Mouse (Mus musculus) hindbrain, embryonic 13.5 days (tissue): ENCODE data around the gene Irgm1. TPM values are rescaled to one million over a fixed set of nuclear protein-coding genes. Genes with fewer than 3 reads are reported as not detected.

Experiments used
- ATAC-seq: fragments of 200-750 bp; cut with Nextera tagmentation; 2 replicates; pipeline ENCODE4 v1.8.0; 2017; ENCODE audit warnings: moderate TSS enrichment; ENCODE audit not compliant: low FRiP score
- H3K27ac ChIP-seq: fragments of 300-500 bp; sonication (generic); 2 replicates; pipeline ENCODE4 v1.5.1; 2015; ENCODE audit warnings: inconsistent platforms, mild to moderate bottlenecking, moderate library complexity
- H3K27me3 ChIP-seq: fragments of 300-500 bp; sonication (generic); 2 replicates; pipeline ENCODE4 v1.6.1; 2015; ENCODE audit warnings: mild to moderate bottlenecking, inconsistent platforms
- H3K36me3 ChIP-seq: fragments of 300-500 bp; sonication (generic); 2 replicates; pipeline ENCODE4 v1.6.1; 2015; ENCODE audit warnings: mild to moderate bottlenecking, inconsistent platforms
- H3K4me1 ChIP-seq: fragments of 300-500 bp; sonication (generic); replicated peaks from 2 replicates; pipeline ENCODE4 v1.6.1; 2015; ENCODE audit warnings: inconsistent platforms
- H3K4me2 ChIP-seq: fragments of 300-500 bp; sonication (generic); 2 replicates; pipeline ENCODE4 v1.6.1; 2015; ENCODE audit warnings: inconsistent platforms, mild to moderate bottlenecking, moderate library complexity
- H3K4me3 ChIP-seq: fragments of 300-500 bp; sonication (generic); 2 replicates; pipeline ENCODE4 v1.5.1; 2015; ENCODE audit warnings: mild to moderate bottlenecking, inconsistent platforms
- H3K9ac ChIP-seq: fragments of 300-500 bp; sonication (generic); 2 replicates; pipeline ENCODE4 v1.6.1; 2015; ENCODE audit warnings: mild to moderate bottlenecking, inconsistent platforms
- H3K9me3 ChIP-seq: fragments of 300-500 bp; sonication (generic); 2 replicates; pipeline ENCODE4 v1.6.1; 2016; ENCODE audit warnings: inconsistent platforms
- WGBS: fragments of 180-500 bp; shearing (Covaris S2); methylation state at CpG from one replicate; pipeline ENCODE4 v1.1.7; 2015; 5-methylcytosine and 5-hydroxymethylcytosine counted together
- polyA plus RNA-seq: library from polyadenylated mRNA; unstranded; fragments of >200 nt; fragmentation: Nextera tagmentation; extraction: Ambion mirVana; gene quantifications from 2 replicates; pipeline ENCODE4 v1.2.1, GENCODE M21; 2015

The Irgm1 gene
- polyA plus RNA-seq, 1 experiment from 2014 or later = 2.7 TPM

DNA sequence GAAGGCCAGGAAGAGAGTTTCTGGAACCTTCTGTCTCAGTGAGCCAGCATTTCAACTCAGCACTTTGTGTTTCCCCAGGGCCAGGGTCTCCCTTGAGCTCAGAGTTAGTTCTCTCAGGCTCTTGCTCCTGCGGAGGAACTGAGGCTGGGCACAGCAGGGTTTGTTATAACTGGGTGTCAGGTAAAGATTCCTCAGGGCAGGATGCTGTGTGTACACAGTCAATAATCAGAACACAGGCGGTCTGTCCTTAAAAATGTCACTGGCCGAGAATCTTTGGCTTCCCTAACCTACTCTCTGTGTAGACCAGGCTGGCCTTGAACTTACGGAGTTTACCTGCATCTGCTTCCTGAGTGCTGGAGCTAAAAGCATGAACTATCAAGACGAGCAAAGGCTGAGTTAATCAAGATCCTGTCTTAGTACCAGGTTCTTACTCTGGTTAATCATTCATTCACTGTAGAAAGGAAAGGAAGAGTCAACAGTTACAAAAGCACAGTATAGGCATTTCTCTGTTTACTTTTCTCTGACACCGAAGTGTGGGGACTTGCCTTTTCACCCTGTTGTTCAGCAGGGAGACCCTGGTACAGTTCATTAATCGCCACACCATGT is 1.3 kb upstream of the Irgm1 start:
- Histone ChIP-seq H3K36me3 (no peaks in the 10 kb centered on the region), H3K4me1 (peaks cover 16% of the 10 kb centered on the region), H3K27me3 (peaks cover 15% of the 10 kb centered on the region), H3K4me3 (no peak overlapping the region), H3K9me3 (no peaks in the 10 kb centered on the region), H3K4me2 (no peak overlapping the region), H3K27ac (no peak overlapping the region), H3K9ac (no peak overlapping the region)
- no peak for ATAC-seq
- WGBS = 78% methylated on average over 7 of the region's 7 CpGs

DNA sequence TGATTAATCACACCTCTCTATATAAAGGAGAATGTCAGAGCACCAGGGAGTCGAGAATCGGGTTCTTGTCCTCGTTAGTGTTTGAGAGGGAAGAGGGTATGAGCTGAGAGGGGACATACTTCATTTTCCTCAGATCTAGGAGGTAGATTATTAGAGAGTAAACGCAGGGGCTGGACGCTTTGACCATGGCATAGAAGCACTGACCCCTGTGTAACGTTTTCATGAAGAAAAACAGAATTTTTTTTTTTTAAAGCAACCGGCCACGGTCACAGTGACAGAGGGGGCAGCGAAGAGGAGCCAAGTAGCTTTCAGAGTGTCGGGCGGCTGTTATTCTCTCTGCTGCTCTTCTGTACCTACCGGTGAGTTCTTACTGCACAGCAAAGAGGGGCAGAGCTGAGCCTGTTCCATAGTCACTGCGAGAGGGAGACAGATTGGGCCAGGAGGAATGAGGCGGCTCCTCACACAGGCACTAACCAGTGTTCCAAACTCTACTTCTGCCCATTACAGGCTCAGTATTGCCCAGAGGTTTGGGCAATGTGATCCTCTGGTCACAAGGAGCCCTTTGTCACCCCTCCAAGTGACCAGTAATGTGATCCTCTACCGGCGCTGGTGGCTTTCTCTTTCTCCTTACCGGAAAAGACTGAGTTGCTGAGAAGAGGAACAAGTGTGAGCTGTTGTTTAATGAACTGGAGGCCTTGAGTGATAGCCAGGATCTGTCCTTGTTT is 496 bp upstream of the Irgm1 start:
- Histone ChIP-seq H3K4me2 (peak overlapping the region; percentile 73), H3K4me1 (peaks cover 16% of the 10 kb centered on the region), H3K4me3 (peak overlapping the region; percentile 42), H3K36me3 (no peaks in the 10 kb centered on the region), H3K27ac (no peak overlapping the region), H3K27me3 (peaks cover 15% of the 10 kb centered on the region), H3K9me3 (no peaks in the 10 kb centered on the region), H3K9ac (peak overlapping the region; percentile 63)
- 0 out of 2 replicates have a peak, but pooled peaks have one; percentile 1 for ATAC-seq
- 9% methylated on average over 17 of the region's 17 CpGs for WGBS

DNA sequence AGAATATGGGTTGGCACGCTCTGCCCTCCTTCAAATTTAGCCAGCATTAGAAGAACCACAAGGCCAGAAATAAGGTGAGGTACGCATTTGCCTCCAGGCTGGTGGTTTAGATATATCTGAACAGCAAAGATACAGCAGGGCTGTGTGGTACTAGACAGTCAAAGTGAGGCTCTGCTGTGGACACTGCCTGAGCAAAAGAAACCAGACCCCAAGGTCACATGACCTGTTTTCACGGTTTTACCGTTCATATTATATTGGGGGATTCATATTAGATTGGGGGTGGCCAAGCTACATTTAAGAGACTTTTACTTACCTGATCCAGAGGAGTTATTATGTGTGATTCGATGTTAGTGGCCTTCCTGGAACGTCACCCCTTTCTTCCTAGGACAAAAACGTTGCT is 702 bp downstream of the Irgm1 start:
- H3K27me3 ChIP-seq = peaks cover 15% of the 10 kb centered on the region
- peaks cover 16% of the 10 kb centered on the region for H3K4me1 ChIP-seq
- ATAC-seq = no peak
- H3K4me2 ChIP-seq = peak overlapping the region; percentile 73
- H3K36me3 ChIP-seq = no peaks in the 10 kb centered on the region
- no peaks in the 10 kb centered on the region for H3K9me3 ChIP-seq
- peak overlapping the region; percentile 63 for H3K9ac ChIP-seq
- H3K4me3 ChIP-seq = peak overlapping the region; percentile 42
- no peak overlapping the region for H3K27ac ChIP-seq
- WGBS = 40% methylated on average over 7 of the region's 7 CpGs

DNA sequence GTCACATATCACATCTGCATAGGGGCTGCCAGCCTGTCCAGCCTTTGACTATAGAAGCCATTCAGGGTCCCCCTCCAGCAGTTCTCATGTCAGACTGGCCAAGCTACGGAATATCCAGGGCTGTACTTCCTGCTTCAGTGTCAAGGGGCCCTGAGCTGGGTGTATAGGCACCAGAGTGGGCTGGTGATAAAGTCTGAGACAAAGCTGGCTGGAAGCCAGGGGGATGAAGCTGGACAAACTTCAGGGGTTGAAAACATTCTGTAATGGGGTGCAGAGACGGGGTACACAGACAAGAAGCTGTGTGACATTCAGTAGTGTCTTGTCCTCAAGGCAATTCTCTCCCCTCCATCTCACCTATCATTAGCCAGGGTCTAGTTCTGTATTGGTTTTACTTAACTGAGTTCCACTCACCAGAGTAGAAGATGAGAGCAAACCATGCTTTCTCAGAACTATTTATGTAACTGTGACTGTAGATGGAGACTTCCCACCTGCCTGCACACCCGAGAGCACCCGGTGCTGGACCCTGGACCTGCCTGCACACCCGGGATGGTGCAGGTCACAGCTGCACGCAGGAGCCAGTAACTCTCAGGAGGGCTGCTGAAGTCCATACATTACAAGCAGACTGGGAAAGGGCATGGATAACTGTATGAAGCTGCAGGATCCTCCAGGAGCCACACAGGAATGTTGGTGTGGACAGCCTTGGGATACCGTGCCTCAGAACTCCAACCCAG is 1.9 kb downstream of the Irgm1 start:
- Histone ChIP-seq H3K27ac (no peak overlapping the region), H3K9me3 (no peaks in the 10 kb centered on the region), H3K9ac (no peak overlapping the region; the same call in 1 of the 2 replicates), H3K4me1 (peaks cover 16% of the 10 kb centered on the region), H3K27me3 (peaks cover 15% of the 10 kb centered on the region), H3K4me2 (0 out of 2 replicates have a peak overlapping the region, but pooled peaks have one; percentile 13), H3K4me3 (no peak overlapping the region), H3K36me3 (no peaks in the 10 kb centered on the region)
- WGBS = 80% methylated on average over 7 of the region's 7 CpGs
- no peak for ATAC-seq

DNA sequence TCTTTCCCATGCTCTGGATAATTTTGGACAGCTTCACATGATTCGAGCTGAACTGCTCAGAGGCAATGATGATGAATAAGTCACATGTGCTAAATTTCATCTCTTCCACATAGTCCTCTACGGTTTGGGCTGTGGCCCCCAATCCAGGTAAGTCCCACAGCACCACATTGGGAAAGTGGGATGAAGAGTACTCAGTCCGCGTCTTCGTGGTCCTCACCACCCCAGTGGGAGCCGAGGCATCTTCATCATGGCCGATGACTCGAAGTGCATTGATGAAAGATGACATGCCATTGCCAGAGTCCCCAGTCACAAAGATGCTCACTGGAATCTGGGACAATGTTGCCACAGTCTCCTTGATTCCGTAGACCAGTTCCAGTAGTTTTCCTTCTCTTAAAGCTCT is 5.0 kb downstream of the Irgm1 start:
- Histone ChIP-seq H3K9ac (no peak overlapping the region), H3K27me3 (0 out of 2 replicates have a peak, but pooled peaks cover 2% of the 10 kb centered on the region), H3K4me3 (no peak overlapping the region), H3K27ac (no peak overlapping the region), H3K4me1 (peaks cover 8% of the 10 kb centered on the region), H3K4me2 (no peak overlapping the region), H3K9me3 (no peaks in the 10 kb centered on the region), H3K36me3 (no peaks in the 10 kb centered on the region)
- WGBS = 95% methylated on average over 9 of the region's 9 CpGs
- no peak for ATAC-seq

DNA sequence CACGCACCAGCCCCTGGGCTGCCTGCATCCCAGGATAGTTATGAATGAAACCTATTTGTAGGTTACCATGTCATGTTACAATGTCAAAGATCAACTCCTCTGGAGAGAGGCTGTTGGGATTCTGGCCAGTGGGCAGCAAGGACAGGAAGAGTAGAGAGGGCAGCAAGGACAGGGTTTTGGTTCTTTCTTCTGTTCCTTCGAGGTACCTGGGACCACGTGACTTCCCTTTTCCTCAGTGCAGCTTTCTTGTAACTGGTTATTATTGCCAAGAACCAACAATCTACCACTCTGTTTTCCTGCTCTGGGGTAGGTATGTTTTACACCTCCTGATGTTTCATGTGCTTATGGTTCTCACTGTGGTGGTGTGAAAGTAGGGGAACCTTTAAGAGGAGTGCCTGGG is 7.7 kb downstream of the Irgm1 start:
- H3K4me2 ChIP-seq = no peak overlapping the region
- no peaks in the 10 kb centered on the region for H3K36me3 ChIP-seq
- no peak overlapping the region for H3K4me3 ChIP-seq
- ATAC-seq = no peak
- WGBS = 86% methylated on average over 3 of the region's 3 CpGs
- H3K4me1 ChIP-seq = peaks cover under 1% of the 10 kb centered on the region
- no peak overlapping the region for H3K9ac ChIP-seq
- H3K9me3 ChIP-seq = no peaks in the 10 kb centered on the region
- H3K27ac ChIP-seq = no peak overlapping the region
- peaks cover 16% of the 10 kb centered on the region; the same call in 1 of the 2 replicates for H3K27me3 ChIP-seq

DNA sequence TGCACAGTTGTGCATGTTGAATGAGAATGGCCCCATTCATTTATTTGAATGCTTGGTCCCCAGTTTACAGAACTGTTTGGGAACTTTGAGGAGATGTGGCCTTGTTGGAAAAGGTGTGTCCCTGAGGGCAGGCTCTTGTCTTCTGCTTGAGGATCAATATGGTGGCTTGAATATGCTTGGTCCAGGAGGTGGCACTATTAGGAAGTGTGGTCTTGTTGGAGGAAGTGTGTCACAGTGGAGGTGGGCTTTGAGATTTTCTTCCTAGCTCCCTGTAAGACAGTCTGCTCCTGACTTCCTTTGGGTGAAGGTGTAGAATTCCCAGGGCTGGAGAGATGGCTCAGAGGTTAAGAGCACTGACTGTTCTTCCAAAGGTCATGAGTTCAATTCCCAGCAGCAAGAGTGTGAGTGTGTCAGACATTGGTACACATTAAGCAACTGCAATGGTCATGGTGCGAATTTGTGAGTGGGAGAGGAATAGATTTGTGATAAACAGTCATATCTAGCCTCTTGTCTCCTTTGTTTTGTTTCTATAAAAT is 8.6 kb downstream of the Irgm1 start:
- 83% methylated on average over 1 of the region's 1 CpGs for WGBS
- Histone ChIP-seq H3K27ac (no peak overlapping the region), H3K4me2 (no peak overlapping the region), H3K4me3 (no peak overlapping the region), H3K9ac (no peak overlapping the region), H3K9me3 (no peaks in the 10 kb centered on the region), H3K4me1 (peaks cover 10% of the 10 kb centered on the region), H3K36me3 (no peaks in the 10 kb centered on the region), H3K27me3 (peaks cover 16% of the 10 kb centered on the region; the same call in 1 of the 2 replicates)
- ATAC-seq = no peak

DNA sequence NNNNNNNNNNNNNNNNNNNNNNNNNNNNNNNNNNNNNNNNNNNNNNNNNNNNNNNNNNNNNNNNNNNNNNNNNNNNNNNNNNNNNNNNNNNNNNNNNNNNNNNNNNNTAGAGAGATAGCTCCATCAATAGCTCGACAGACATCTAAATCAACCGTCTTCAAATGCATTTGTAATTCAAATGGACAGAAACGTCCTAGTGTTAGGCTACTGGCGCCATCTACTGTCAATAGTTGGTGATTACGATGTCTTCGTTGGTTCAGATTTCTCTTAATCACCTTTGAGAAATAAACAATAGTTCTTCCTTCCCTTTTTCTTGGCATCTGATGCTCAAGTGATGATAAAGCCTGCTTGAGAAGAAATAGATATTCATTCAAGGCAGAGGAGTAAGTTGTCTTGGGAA is 12.5 kb downstream of the Irgm1 start:
- WGBS = under 1% methylated on average over 6 of the region's 6 CpGs
- H3K36me3 ChIP-seq = no peaks in the 10 kb centered on the region
- ATAC-seq = no peak
- no peak overlapping the region for H3K27ac ChIP-seq
- H3K4me2 ChIP-seq = peak overlapping the region; percentile 79
- H3K9me3 ChIP-seq = no peaks in the 10 kb centered on the region
- peaks cover 19% of the 10 kb centered on the region; the same call in 1 of the 2 replicates for H3K27me3 ChIP-seq
- peak overlapping the region; percentile 60 for H3K4me3 ChIP-seq
- peaks cover 26% of the 10 kb centered on the region for H3K4me1 ChIP-seq
- H3K9ac ChIP-seq = no peak overlapping the region

DNA sequence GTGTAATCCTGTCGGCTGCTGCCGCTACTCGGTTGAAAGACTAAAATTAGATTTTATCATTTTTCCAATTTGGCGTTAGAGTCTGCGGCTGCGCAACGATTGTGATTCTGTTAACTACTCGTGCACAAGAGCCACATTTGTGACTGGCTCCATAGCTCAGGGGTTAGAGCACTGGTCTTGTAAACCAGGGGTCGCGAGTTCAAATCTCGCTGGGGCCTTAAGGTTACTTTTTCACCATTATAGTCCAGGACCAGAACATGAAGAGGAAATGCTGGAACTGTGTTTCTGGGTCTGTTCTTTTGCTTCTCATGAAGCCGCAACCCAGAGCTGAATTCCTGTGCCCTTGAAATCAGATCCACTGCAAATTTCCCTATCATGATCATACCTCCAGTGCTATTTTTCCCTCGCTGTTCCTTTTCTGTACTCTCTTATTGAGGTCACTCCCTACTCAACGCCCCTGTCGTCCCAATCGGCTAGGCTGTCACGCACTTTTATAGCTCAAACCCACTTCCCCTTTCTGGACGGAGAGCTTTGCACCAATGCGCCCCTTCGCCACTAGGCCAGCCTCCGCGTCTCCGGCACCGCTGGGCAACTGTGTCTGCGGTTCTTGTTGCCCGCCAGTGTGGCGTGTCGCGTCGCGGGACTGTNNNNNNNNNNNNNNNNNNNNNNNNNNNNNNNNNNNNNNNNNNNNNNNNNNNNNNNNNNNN is 17.9 kb downstream of the Irgm1 start:
- peak overlapping the region; percentile 60 for H3K4me3 ChIP-seq
- H3K36me3 ChIP-seq = no peaks in the 10 kb centered on the region
- H3K9me3 ChIP-seq = no peaks in the 10 kb centered on the region
- under 1% methylated on average over 31 of the region's 31 CpGs for WGBS
- H3K4me1 ChIP-seq = peaks cover 34% of the 10 kb centered on the region
- H3K27me3 ChIP-seq = peaks cover 18% of the 10 kb centered on the region
- ATAC-seq = peak; percentile 52
- H3K27ac ChIP-seq = peak overlapping the region; percentile 31; the same call in 1 of the 2 replicates
- peak overlapping the region; percentile 72 for H3K9ac ChIP-seq
- H3K4me2 ChIP-seq = peak overlapping the region; percentile 79

DNA sequence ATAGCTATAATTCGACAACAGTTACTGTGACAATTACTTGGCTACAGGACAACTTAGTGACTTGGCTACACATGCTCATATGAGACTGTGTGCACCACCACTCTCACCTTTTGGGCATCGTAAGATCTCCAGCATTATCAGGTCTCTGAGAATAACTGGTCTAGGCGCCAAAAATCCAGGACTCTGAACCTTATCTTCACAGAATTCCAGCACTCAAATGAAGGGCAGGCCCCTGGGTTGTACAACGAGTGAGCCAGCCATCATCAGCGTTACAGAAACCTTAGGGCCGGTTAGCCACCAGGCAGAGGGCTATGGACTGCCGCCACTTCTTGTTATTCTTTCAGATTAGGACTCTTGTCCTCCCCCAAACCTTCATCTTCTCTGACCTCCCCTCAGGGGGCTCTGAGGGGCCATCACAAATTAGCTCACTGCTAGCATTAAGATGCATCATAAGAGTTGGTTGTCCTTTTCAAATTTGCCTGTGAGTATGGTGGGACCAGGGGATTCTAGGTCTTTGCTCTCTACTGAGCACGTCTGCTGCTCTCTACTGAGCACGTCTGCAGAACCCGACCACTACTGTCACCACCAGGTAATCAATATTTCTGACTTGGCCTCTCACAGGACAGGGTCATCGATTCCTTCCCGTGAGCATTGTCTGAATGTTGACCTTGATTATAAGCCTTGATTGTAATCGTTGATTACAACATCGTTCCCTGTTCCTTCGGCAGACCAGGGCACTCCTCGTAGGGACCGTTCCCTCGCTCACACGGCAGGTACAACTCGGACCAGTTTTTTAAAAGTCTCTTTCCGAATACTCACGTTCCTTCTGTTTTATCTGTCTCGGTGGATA is 18.6 kb downstream of the Irgm1 start:
- no peaks in the 10 kb centered on the region for H3K9me3 ChIP-seq
- H3K27ac ChIP-seq = peak overlapping the region; percentile 31; the same call in 1 of the 2 replicates
- ATAC-seq = peak; percentile 49
- H3K9ac ChIP-seq = peak overlapping the region; percentile 72
- 8% methylated on average over 23 of the region's 23 CpGs for WGBS
- peak overlapping the region; percentile 60 for H3K4me3 ChIP-seq
- H3K36me3 ChIP-seq = no peaks in the 10 kb centered on the region
- peaks cover 21% of the 10 kb centered on the region for H3K27me3 ChIP-seq
- H3K4me2 ChIP-seq = peak overlapping the region; percentile 79
- peaks cover 26% of the 10 kb centered on the region for H3K4me1 ChIP-seq

DNA sequence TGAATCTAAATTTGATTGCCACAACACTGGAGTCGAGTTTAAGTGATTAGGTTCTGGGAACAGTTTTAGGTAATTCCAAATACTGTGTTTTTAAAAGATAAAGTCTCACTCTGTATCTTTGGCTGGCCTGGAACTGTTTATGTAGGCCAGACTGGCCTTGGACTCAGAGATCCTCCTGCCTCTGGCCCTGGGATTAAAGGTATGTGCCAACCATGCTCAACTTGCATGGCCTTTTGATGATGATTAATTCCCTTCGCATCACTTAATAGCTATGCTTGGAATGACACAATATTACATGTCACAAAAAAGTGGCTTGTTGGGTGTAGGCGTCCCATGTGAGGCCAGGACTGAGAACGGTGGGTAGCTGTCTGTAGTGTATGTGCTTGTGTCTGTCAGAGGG is 19.3 kb downstream of the Irgm1 start:
- no peak overlapping the region for H3K9ac ChIP-seq

More for the DNA sequence above, 19.3 kb downstream of the Irgm1 start:
- 82% methylated on average over 4 of the region's 4 CpGs for WGBS
- ATAC-seq = no peak
- H3K4me2 ChIP-seq = peak overlapping the region; percentile 79
- H3K36me3 ChIP-seq = no peaks in the 10 kb centered on the region
- H3K9me3 ChIP-seq = no peaks in the 10 kb centered on the region
- H3K27ac ChIP-seq = no peak overlapping the region
- H3K4me3 ChIP-seq = peak overlapping the region; percentile 60; the same call in 1 of the 2 replicates
- peaks cover 23% of the 10 kb centered on the region for H3K4me1 ChIP-seq
- H3K27me3 ChIP-seq = peaks cover 21% of the 10 kb centered on the region
